Mouse (Mus musculus) hindbrain, embryonic 11.5 days (tissue): ENCODE measurements at regions not wholly inside any gene's neighbourhood (a gene's known extent, or its start where the extent isn't known, plus 50 kb on each side); places are given as distances from the start of the nearest gene placed in this dataset.

Experiments used
- ATAC-seq: fragments of 200-750 bp; cut with Nextera tagmentation; 2 replicates; pipeline ENCODE4 v1.8.0; 2017; ENCODE audit warnings: mild to moderate bottlenecking, moderate TSS enrichment, moderate library complexity; ENCODE audit not compliant: low FRiP score
- DNase-seq: peaks from one replicate; pipeline ENCODE4 v3.0.0-alpha.2; 2015; ENCODE audit warnings: low spot score
- H3K27ac ChIP-seq: fragments of 300-500 bp; sonication (generic); 2 replicates; pipeline ENCODE4 v1.5.1; 2014; ENCODE audit warnings: mild to moderate bottlenecking, low read depth, low read length
- H3K27me3 ChIP-seq: fragments of 300-500 bp; sonication (generic); 2 replicates; pipeline ENCODE4 v1.6.1; 2014; ENCODE audit warnings: mild to moderate bottlenecking, low read length, moderate library complexity, mixed read lengths; ENCODE audit not compliant: control insufficient read depth, insufficient read depth
- H3K36me3 ChIP-seq: fragments of 300-500 bp; sonication (generic); 2 replicates; pipeline ENCODE4 v1.6.1; 2014; ENCODE audit warnings: mild to moderate bottlenecking, low read length, moderate library complexity, mixed read lengths; ENCODE audit not compliant: control insufficient read depth, insufficient read depth
- H3K4me1 ChIP-seq: fragments of 300-500 bp; sonication (generic); replicated peaks from 2 replicates; pipeline ENCODE4 v1.6.1; 2014; ENCODE audit warnings: low read length, mixed read lengths; ENCODE audit not compliant: control insufficient read depth, insufficient read depth
- H3K4me2 ChIP-seq: fragments of 300-500 bp; sonication (generic); replicated peaks from 2 replicates; pipeline ENCODE4 v1.6.1; 2014; ENCODE audit warnings: mild to moderate bottlenecking, low read depth, low read length
- H3K4me3 ChIP-seq: fragments of 300-500 bp; sonication (generic); 2 replicates; pipeline ENCODE4 v1.5.1; 2014; ENCODE audit warnings: low read depth, low read length
- H3K9ac ChIP-seq: fragments of 300-500 bp; sonication (generic); 2 replicates; pipeline ENCODE4 v1.6.1; 2014; ENCODE audit warnings: low read depth, low read length
- H3K9me3 ChIP-seq: fragments of 300-500 bp; sonication (generic); 2 replicates; pipeline ENCODE4 v1.6.1; 2016; ENCODE audit warnings: low read length; ENCODE audit not compliant: control insufficient read depth
- WGBS: fragments of 180-500 bp; shearing (Covaris S2); extraction: QIAGEN DNeasy Blood & Tissue Kit; methylation state at CpG from one replicate; pipeline ENCODE4 v1.1.7; 2014; 5-methylcytosine and 5-hydroxymethylcytosine counted together

GRCm38 (mm10) chr9:74758025-74758424 lies 103.7 kb upstream of the Onecut1 start:
- H3K9ac ChIP-seq = no peak overlapping the region
- ATAC-seq (no peak), DNase-seq (no peak)
- no peak overlapping the region for H3K4me2 ChIP-seq
- H3K27me3 ChIP-seq = no peaks in the 10 kb centered on the region
- no peak overlapping the region for H3K27ac ChIP-seq
- no peaks in the 10 kb centered on the region for H3K36me3 ChIP-seq
- no peaks in the 10 kb centered on the region for H3K9me3 ChIP-seq
- H3K4me1 ChIP-seq = no peaks in the 10 kb centered on the region
- 75% methylated on average over 3 of the region's 3 CpGs for WGBS
- H3K4me3 ChIP-seq = no peak overlapping the region

DNA sequence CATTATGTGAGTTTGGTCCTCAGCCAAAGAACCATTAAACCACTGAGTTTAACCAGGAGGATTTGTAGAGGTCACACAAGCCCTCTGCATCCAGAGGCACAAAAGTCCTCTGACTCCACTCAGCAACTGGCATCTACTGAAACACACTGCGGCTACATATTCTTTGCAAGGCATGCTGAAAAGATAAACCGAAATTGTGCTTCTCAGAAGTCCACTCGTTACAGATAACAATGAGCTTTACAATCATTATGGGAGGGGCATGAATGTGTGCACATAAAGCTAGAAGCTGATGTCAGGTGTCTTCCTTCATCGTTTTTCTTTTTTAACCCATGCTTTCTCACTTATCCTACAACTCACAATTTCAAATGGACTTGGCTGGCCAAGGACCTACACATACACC lies 102.8 kb upstream of the Onecut1 start:
- Histone ChIP-seq H3K36me3 (no peaks in the 10 kb centered on the region), H3K9ac (no peak overlapping the region), H3K27me3 (no peaks in the 10 kb centered on the region), H3K4me2 (no peak overlapping the region), H3K9me3 (no peaks in the 10 kb centered on the region), H3K4me1 (no peaks in the 10 kb centered on the region), H3K27ac (no peak overlapping the region), H3K4me3 (no peak overlapping the region)
- DNase-seq (no peak), ATAC-seq (no peak)
- 94% methylated on average over 4 of the region's 4 CpGs for WGBS

DNA sequence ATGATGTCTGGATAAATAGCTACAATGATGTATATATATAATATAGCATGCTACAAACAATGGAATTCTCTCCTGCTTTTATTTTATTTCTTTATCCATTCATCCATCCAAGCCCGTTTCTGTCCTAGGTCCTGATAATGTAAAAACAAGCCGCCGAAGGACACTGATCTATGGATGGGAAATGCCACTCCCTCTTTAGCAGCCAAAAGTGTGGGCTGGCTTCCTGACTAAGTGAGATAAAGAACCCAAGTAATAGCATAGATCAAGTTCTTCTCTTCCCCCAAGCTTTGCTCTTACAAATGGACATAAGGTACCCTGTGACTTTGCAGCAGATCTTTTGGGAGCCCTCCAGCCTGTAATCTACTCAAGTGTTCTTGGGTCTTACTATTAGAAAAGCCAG lies 81.3 kb upstream of the Onecut1 start:
- H3K4me3 ChIP-seq = no peak overlapping the region
- no peak for DNase-seq
- no peaks in the 10 kb centered on the region for H3K36me3 ChIP-seq
- no peak for ATAC-seq
- no peak overlapping the region for H3K9ac ChIP-seq
- WGBS = 86% methylated on average over 3 of the region's 3 CpGs
- no peak overlapping the region for H3K4me2 ChIP-seq
- no peak overlapping the region for H3K27ac ChIP-seq
- no peaks in the 10 kb centered on the region for H3K9me3 ChIP-seq
- H3K4me1 ChIP-seq = no peaks in the 10 kb centered on the region
- H3K27me3 ChIP-seq = no peaks in the 10 kb centered on the region

- no peak for ATAC-seq
- WGBS = 85% methylated on average over 1 of the region's 1 CpGs
- H3K27ac ChIP-seq = no peak overlapping the region
Measured at GRCm38 (mm10) chr9:74793394-74793793, 68.3 kb upstream of the Onecut1 start.

GRCm38 (mm10) chr9:74795994-74796393 lies 65.7 kb upstream of the Onecut1 start:
- no peak overlapping the region for H3K9ac ChIP-seq
- ATAC-seq = no peak

More at GRCm38 (mm10) chr9:74793394-74793793, 68.3 kb upstream of the Onecut1 start:
- no peaks in the 10 kb centered on the region for H3K9me3 ChIP-seq
- H3K4me3 ChIP-seq = no peak overlapping the region
- no peak overlapping the region for H3K9ac ChIP-seq
- H3K36me3 ChIP-seq = no peaks in the 10 kb centered on the region
- H3K4me2 ChIP-seq = no peak overlapping the region
- no peaks in the 10 kb centered on the region for H3K4me1 ChIP-seq
- no peaks in the 10 kb centered on the region for H3K27me3 ChIP-seq
- no peak for DNase-seq

GRCm38 (mm10) chr9:74797272-74797844 lies 64.4 kb upstream of the Onecut1 start:
- no peak overlapping the region for H3K4me2 ChIP-seq
- H3K9ac ChIP-seq = no peak overlapping the region
- H3K4me1 ChIP-seq = no peaks in the 10 kb centered on the region
- DNase-seq (no peak), ATAC-seq (no peak)
- 77% methylated on average over 5 of the region's 5 CpGs for WGBS
- no peak overlapping the region for H3K4me3 ChIP-seq
- H3K27me3 ChIP-seq = no peaks in the 10 kb centered on the region
- no peaks in the 10 kb centered on the region for H3K9me3 ChIP-seq
- no peaks in the 10 kb centered on the region for H3K36me3 ChIP-seq
- no peak overlapping the region for H3K27ac ChIP-seq

More at GRCm38 (mm10) chr9:74795994-74796393, 65.7 kb upstream of the Onecut1 start:
- Histone ChIP-seq H3K36me3 (no peaks in the 10 kb centered on the region), H3K9me3 (no peaks in the 10 kb centered on the region), H3K4me1 (no peaks in the 10 kb centered on the region), H3K27ac (no peak overlapping the region), H3K4me3 (no peak overlapping the region), H3K27me3 (no peaks in the 10 kb centered on the region), H3K4me2 (no peak overlapping the region)
- no peak for DNase-seq
- WGBS = 83% methylated on average over 4 of the region's 4 CpGs

GRCm38 (mm10) chr9:74801091-74801490 lies 60.6 kb upstream of the Onecut1 start:
- Histone ChIP-seq H3K4me1 (no peaks in the 10 kb centered on the region), H3K4me3 (no peak overlapping the region), H3K27me3 (no peaks in the 10 kb centered on the region), H3K36me3 (no peaks in the 10 kb centered on the region), H3K9ac (no peak overlapping the region), H3K4me2 (no peak overlapping the region), H3K9me3 (no peaks in the 10 kb centered on the region), H3K27ac (no peak overlapping the region)
- no peak for ATAC-seq
- DNase-seq = no peak
- 84% methylated on average over 4 of the region's 4 CpGs for WGBS

DNA sequence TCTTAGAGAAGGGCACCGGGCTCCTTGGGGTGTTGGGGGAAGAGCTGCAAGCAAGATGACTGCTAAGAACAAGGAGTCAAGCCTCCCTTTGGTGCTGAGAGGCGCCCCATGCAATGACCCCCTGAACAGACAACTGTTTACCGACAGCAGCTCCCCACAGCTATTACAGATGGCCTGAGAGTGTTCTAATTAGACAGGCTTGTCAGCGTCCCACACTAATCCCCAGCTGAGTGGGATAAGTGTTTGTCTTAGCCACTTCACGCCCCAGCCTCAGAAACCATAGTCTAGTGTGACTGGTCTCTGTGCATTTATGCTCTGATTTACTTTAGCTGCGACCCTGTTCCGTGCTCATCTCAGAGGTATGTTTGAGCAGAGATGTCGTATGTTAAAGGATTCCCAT lies 50.3 kb upstream of the Onecut1 start:
- Histone ChIP-seq H3K27ac (no peak overlapping the region), H3K4me3 (no peak overlapping the region), H3K9me3 (no peaks in the 10 kb centered on the region), H3K36me3 (no peaks in the 10 kb centered on the region), H3K9ac (no peak overlapping the region), H3K4me1 (no peaks in the 10 kb centered on the region), H3K27me3 (no peaks in the 10 kb centered on the region), H3K4me2 (no peak overlapping the region)
- ATAC-seq = no peak
- no peak for DNase-seq
- WGBS = 30% methylated on average over 8 of the region's 8 CpGs
